Mouse (Mus musculus) adrenal gland, adult 18-20 months (tissue): ENCODE measurements at regions not wholly inside any gene's neighbourhood (a gene's known extent, or its start where the extent isn't known, plus 50 kb on each side); places are given as distances from the start of the nearest gene placed in this dataset.
A peak's percentile ranks its signal among the peaks of the same experiment; 100 is the strongest.

ENCODE experiments used
- DNase-seq, 2 experiments: peaks; one replicate each; pipeline ENCODE4 v3.0.0; 2021 to 2022; ENCODE audit warnings: low spot score in 2 of 2

DNA sequence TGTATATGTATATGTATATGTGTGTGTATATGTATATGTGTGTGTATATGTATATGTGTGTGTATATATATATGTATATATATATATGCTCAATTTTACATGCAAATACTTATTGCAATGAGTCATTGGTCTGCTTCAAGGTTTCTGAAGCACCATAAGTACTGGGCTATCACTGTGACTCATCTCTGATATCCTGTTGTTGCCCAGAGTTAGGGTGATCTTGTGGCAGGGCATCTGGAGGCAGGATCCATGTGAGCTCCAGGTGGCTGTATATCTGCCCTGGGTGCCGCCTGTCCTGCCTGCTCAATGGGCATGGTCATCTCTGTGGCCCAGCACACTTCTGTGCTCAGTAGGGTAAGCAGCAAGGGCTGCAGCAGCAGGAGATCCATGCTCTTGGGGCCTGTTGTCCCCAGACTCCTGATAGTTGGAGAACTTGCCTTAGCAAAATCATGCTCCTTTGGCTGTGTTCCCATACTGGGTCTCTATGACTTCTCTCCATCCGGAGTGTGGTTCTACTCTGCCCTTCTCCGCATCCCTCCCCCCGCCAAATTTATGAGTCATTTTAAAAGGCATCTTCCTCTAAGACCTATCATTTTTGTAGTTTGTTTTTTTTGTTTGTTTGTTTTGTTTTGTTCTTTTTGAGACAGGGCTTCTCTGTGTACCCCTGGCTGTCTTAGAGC is 356.1 kb downstream of the Hace1 start:
- DNase-seq, result no peak

DNA sequence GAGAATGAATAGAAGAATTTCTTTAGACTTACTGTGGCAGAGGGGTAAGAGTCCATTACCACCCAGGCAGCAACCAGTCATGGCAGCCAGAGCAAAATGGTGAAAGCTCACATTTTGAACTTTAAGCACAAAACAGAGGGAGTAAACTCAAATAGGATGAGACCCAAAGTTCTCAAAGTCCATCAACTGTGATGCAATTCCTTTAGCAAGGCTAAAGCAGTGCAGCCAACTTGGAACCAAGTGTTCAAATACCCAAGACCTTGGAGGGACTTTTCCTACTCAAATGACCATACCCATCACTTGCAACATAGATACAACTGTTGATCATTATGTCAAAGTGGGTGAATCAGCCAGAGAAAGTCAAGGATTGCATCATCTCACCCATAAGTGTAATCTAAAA is 380.1 kb downstream of the Hace1 start:
- DNase-seq, result no peak

DNA sequence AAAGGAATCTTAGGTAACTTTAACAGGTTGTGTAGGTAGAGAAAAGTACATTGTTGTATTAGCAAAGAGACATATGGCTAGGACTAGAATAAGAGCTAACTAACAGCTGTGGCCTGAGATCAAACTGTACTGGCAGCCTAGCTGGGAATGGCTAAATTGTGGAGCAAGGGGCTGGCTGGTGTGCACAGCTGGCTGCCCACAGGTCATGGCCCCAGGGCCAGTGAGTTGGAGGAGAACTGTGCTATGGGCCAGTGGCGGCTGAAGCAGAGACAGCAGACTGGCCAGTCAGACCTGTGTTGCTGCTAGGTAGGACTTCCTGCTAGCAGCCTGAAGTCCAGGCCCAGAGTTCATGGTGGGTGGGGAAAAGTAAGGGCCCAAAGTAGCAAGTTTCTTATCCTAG is 394.6 kb downstream of the Hace1 start:
- no peak for DNase-seq

DNA sequence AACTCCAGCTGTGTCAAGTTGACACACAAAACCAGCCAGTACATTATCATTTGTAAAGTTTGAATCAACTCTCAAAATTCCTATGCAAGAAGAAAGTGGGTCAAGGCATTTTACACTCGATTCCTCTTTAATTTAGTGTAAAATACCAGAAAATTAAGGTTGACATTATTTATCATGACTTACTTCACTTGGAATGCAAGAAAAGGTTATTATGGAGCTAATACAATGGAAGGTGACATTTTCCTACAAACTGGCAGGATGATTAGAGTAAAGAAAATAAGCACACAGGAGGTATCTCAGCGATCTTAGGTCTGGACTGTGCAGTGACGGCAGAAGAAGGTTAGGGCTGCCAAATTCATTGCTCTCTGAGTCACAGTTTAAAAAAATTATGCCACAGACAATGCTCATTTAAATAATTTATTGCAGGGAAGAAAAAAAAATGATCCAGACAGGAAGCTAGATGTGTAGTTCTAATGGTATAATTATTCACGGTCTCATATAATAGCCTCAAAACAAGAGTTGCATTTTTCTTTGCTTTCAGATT is 405.2 kb downstream of the Hace1 start:
- DNase-seq, result no peak

DNA sequence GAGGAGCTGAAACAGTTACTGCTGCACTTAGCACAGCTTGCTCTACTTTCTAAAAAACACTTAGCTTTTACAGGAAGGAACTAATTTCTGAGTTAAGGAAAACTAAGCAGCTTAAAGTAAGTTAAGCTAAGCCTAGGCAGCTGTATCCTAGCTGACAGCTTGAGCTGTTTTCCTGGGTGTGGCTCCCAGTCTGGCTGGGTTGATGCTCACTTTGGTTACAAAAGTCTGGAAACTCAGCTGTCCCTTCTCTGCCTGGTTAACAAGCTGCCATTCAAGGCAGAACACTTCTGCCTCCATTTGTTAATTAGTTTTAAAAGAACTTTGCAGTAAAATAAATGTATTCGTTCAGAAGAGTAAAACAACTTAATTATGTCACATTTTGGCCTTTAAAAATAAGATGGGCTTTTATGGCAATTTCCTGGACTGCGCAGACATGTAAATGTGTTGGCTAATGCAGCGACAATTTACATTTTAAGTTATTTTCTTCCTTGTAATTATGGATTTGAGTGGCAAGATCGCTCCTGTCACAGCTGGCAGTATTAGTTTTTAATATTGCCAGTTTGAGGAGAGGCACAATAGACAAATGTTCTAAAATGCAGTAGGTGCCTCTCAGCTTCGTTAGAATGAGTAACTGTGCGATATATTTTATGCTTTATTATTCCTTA is 406.2 kb downstream of the Hace1 start:
- no peak for DNase-seq

DNA sequence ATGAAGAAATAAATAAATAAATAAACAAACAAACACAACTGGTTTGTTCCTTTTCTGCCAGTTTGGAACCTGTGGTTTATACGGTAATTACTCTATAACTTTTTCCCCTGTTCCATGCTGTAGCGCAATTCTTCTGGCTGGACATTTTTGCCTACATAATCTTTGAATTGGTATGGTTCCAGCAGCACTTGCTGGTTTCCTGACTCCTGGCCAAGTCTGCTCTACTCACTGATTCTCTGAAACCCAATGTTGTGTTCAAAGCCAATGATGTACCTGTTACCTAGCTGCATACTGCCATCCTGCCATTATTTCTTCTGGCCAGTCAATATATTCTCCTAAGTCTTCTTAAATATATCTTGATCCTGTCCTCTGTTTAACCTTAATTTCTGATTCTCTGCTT is 408.7 kb downstream of the Hace1 start:
- no peak for DNase-seq

DNA sequence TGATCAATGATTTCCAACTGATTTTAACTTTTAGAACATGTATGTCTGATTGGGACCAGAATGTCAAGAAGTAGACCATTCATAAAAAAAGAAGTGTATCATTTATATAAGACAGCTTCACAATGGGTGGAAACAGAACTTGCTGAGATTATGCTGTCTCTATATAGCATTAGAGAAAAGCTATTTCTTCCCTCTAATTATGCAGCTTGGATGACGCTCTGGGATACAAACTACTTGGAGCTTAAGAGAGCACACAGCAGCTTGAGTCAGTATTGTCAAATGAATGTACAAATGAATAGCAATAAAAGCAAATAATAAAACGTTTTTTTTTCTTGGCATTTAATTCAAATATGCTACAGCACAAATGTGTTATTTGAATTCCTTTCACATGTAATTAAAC is 428.7 kb downstream of the Hace1 start:
- no peak for DNase-seq

DNA sequence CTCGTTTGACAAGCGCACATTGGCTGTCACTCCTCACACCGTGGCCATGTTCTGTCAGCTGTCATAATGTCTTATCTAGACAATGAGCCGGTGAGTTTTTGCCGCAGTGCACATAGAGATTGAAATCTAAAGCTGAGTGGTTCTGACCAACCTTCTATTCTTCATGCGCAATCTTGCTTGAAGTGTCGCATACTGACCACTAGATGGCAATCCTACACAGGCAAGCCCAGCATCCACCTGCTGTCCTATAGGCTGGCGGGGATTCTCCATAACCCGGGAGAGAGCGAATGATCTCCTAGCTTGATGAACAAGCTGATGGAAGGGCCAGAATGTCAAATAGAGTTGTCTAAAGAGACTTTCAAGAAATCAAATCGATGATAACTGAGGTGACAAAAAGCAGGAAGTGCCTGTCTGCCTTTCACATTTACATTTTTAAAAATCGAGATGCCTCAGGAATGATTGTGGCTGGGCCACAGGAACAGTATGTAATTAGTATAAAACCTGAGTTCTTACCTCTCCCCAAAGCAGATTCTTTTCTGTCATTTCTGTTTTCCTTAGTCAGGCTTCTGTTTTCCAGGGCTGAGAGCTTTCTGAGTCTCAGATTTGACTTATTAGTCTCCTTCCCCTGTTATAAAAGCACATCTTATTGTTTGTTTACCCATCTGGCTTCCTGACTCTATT is 434.4 kb downstream of the Hace1 start:
- peak in 1 of 2 experiments; percentile 8 for DNase-seq

DNA sequence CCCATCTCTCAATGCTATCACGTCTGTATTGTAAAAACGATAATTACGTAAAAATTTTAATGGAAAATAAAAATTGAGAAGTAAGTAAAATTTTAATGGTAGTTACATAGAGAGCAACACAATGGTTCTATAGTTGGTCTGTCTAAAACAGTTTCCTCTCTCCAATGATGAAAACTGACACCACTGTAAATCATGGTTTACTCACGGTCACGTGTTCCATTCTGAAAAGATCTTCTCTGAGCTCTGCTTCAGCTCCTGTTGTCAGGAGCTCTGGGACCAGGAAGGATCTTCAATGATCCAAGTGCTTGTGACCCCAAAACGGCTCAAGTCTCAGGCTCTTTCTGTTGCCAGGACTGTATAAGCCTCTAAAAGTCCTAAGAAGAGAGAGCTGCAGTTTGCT is 435.0 kb downstream of the Hace1 start:
- DNase-seq, result no peak

DNA sequence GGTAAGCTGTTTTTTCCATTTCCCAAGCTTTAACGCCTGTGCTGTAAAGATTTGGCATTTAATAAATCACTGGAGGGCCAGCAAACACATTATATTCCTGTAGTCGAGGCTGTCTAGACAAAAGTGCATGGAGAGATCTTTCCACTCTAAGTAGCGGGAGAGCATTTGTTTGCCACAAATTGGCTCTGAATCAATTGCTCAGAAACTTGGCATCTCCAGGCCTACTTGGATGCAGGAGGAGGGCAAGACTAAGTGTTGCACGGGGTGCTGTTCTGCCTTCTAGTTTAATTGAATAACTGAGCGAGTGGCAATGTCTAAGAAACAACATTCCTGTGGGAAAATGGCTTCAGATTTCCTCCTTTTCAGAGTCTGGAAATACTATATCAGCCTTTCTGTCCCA is 438.7 kb downstream of the Hace1 start:
- DNase-seq, result no peak

DNA sequence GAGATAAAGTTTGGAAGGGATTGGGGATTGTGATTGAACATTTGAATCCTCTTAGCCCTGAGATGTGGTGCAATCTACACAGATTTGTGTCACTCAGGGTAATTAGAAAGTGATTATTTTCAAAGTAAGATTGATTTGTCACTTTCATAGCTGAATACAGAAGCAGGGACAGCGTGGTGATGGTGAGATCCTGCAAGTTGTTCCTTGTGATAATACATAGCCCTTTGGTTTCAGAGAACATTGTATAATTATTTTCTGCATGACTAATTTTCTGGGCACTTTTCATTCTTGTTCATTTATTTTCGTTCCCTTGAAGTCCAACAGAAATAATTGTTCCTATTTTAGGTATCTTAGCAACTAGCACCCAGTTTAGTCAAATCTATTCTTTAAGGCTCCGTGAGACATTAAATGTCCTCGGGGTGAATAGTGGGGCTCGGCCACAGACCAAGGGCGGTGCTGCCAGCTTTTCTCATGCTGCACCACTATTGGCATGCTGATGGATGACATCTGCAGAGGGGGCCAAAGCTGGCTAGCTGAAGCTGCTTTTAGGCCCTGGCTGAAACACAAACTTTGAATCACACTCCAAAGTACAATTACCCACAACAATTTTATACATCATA is 468.0 kb downstream of the Hace1 start:
- DNase-seq, result no peak

DNA sequence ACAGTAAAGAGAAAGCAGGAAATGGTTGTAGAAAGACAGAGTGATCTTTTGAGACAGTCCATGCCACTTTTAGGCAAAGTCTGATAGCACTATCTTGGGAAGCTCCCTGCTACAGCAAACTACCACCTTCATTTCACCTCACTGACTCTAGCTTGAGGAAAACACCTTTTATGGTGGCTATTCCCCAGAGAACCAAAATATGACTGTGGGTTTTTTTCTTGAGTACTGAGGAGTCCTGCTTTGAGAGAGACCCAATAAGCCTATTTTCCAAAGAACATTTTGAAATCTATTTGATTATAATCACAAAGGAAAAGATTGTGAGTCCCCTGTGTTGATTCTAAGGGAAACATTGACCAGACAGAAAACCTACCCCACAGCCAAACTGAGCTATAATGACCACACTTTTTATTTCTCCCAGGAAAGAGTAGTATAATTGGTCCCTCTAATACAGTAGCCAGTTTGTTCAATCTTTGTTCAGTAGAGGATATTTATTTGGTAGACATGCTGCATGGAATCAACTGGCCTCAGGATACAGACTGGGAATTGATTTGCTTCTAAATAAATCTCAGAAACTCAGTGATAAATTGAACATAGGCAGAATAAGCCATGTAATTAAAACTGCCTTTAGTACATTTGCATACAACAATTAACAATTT is 468.6 kb downstream of the Hace1 start:
- no peak for DNase-seq

DNA sequence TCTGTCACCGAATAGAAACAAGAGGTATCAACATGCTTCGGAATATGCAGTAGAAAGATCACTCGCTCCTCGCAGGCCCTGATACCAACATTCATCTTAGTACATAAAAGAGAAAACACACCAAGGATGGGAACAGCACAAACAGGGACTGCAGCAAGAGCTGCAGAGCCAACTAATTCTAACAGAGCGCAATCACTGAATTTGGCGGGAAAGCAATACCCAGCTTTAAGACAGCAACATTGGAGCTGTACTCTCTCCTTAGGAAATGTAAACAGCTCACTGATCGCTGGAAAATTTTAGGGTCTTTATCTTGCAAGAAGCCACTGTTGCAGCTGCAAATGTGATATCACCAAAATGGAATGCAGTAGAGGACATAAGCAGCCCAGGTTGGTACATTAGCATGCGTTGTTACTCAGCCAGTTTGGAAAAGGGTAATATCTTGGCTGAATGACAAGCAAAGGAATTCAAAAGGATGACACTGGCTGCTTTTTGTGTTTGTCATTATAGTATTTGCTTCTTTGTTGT is 469.3 kb downstream of the Hace1 start:
- DNase-seq, result no peak

DNA sequence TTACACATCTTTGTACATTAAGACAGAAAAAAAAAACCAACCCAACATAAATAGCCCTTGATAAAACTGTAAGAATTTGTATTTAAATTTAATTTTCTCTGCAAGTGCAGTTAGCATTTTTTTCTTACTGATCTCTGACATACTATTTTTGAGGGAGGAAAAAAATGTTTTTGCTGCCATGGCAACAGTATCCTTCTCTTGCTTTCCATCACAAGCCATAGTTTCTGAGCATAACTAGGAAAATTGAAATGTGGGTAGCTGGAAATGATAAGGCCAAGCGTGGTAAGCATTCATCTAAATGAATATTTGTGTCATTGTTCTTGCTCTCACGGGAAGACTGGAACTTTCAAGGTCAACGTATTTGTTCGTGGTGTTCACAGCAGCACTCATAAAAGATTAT is 470.0 kb downstream of the Hace1 start:
- no peak for DNase-seq

DNA sequence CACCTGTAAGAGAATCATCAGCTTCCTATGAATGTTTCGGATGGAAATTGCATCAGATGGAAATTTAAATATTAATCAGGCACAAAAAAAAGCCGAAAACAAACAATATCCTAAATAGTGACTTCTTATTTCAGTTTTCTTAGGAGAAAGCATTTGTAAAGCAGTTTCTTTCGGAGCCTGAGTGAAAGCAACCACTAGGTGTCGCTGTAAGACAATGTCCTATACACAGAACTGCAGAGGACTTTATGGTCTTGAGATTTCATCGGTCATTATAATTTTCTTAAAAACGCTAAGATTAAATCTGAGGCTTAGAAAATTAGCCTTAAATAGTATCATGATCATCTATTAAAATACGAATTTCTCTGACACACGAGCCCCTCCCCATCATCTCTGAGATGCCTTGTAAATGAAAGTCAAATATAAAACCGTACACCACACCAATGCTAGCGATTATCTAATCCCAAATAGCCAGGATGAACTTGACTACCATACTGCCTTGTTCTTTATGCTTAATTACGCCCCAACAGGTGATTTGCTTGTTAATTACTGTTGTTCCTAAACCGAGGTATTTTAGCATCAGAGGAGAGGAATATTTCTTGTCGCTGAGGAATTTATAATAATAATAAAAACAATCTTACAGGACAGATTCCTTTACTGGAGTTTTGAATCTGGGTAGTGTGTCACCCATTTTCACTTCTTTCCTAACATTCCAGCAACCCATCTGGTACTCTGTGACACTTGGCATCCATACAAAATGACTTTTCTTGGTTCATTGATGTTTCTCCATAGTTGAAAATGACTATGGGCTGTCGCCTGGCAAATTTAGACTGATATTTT is 480.0 kb downstream of the Hace1 start:
- DNase-seq, result peak in 1 of 2 experiments; percentile 6

DNA sequence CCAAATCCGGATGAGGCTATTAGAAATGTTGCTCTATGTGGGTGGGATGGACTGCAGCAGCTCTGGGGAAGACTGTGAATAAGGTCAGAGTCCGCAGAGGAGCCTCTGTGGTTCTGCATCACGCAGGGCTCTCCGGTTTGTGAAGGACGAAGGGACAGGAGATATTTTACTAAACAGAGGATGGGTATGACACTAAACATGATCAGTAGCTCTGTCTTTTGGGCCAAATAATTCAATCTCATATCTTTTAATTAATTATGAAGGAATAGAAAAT is 480.5 kb downstream of the Hace1 start:
- DNase-seq, result no peak

DNA sequence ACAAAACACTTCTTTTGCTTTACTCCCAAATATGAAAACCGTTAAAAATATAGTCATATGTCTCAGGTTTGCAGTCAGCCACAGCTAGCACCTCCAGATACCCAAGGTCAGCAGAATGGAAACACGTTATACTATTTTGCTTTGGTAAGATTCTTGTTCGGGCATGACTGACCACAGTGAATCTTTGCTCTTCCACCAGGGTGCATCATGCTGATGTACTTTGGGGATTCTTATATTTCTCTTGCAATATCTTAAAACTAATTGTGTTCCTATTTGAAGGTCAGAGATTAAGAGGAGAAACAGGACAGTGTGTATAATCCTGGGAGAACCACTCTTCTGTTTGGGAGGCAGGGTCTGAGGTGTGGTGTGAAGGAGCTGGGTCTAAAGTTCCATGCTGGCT is 481.7 kb downstream of the Hace1 start:
- no peak for DNase-seq

DNA sequence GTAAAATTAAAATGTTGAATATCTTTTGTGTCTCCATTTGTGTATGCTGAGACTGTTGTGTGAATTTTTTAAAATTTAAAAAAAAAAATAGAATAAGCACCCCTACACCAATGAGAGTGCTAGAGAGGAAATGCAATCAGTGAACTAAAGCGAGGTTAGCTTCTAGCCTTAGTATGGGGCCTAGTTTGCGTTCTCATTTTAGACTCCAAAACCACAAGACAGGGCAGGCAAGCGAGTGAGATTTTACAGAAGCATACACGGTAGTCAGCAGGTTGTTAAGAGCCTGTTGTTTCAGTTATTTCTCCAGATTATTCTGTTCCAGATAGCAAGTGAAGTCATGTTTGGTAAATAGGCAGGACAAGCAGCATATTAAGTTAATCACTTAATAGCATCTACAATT is 486.2 kb downstream of the Hace1 start:
- DNase-seq, result no peak

DNA sequence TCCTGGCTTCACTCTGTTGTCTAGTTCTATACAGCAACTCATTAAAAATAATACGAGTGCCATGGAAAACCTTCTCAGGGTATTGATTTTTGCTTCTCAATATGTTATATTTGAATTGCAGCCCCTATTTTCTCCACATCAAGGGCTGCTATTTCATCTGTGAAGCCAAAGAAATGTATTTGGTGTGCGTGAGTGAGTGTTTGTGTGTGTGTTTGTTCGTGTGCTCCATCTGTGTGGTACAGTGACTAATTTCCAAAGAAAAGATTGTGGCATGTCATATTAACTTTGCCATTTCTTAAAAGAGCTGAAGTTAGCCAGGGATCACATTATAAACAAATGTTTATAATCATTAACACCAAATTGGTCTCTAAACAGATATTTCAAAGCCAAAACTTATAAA is 493.1 kb downstream of the Hace1 start:
- DNase-seq, result no peak

DNA sequence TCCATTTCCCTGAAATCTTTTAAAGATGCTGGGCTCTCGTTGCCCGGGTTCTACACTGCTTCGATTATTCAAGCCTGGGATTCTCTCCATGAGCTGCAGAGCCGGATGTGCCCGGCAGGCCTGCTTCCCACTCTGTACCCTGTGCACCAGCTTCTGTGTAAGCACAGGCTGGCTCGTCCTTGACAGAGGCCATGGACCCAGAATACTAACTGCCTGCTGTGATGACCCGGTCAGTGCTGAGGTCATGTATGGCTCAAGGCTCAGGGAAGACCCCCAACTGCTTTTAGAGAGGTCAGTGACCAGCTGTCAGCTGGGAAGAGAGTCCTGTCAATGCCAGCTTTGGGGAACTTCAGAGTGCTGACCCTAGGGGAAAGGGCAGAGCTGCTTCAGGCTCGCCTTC is 493.6 kb downstream of the Hace1 start:
- DNase-seq, result no peak
